Mouse (Mus musculus): ENCODE data around the gene Tardbp. TPM values are rescaled to one million over a fixed set of nuclear protein-coding genes. Genes with fewer than 3 reads are reported as not detected.
A peak's percentile ranks its signal among the peaks of the same experiment; 100 is the strongest.

The Tardbp gene
- 100 to 1,000 TPM; 216 to 285 (median 243) TPM for total RNA-seq (2022)

DNA sequence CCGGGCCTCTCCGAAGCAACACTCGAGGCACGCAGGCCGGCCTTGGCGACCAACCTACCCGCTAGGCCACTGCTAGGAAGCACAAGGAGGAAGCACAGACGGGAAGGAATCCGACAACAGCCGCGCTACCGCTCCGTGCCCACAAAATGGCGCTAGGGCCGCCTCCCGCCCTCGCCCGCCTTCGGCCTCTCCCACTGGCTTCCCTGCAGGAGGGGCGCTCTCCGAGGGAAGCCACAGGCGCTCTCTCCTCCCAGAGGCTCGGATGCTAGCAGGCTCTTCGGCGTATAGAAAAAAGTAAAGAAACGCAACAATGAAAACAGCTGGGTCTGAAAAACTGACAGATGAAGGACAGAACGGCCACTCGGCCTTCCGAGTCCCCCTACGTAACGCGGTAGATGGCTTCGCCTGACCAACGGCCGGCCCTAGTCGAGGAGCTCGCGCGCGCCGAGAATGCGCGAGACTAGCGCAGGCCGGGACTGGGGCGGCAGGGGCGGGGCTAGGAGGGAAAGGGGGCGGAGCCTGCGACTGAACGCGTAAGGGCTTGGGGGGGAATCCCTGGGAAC is at the start of gene Tardbp:
Gene Tardbp, minus strand, starts transcription at position 397 of the 563 bp plus-strand sequence.
- DNase-seq = peak; percentile 92

DNA sequence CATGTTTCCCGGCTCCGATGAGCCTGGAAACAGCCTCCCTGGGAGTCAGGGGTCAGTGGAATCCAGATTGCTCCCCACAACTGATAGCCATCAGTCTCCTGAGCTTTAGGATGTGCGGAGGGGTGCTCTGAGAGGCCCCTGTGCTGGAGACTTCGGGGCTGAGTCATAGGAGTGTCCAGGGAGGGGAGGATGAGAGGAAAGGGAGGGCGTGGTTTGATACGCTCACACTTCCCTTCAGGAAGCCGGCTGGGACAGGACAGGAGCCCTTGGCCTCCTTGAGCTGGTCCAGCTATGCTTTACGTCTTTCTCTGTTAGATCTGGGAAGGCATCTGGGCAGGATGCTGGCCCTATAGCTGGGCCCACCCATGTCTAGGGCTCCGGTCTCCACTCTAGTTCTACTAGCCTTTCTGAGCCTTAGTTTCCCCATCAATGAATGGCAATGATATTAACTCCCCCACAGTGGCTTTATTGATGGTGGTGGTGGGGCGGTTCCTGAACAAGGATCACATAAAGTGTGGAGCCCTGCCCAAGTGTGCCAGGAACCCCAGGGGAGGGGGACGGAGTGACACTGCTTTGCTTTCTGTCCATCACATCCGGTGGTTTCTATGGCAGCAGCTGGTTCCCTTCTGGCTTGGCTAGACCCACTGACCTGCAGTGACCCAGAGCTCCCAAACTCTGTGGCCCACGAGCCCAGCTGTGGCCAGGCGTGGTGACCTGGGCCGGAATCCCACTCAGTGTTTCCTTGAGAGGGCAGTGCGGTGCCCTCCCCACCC is 49.6 kb upstream of the Tardbp start:
- DNase-seq = no peak

GRCm38 (mm10) chr4:148675043-148675442 is 48.2 kb upstream of the Tardbp start:
- DNase-seq = no peak

DNA sequence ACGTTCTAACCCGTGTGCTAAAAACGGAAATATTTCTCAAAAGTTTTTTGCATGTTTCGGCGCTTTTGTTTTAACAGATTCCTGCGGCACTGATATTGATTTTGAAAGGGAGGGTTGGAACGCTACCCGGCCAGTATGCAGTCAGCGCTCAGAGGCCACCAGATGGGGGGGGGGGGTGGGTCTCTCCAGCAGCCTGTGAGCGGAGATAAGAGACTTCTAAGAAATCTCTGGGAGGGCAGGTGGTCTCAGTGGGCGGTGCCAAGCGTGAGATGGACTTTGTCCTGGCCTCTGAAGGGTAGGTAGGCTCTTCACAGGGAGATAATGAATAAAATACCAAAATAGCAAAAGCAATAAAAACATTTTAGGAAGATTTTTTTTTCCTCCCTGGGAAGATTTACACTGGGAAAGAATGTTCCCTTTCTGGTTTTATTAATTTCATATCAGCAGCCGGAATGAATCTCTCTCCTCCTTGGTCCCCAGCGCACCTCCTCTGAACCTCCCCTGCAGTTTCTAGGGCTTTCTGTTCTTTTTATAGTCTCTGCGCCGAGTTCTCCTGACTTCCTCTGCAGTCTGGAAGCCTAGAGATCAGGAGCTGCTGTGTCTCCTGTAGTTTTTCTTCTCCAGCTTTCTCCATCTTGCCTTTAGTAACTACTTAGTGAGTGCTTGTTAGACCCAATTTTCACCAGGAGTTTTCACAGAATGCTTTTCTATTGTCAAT is 44.6 kb upstream of the Tardbp start:
- DNase-seq = no peak

DNA sequence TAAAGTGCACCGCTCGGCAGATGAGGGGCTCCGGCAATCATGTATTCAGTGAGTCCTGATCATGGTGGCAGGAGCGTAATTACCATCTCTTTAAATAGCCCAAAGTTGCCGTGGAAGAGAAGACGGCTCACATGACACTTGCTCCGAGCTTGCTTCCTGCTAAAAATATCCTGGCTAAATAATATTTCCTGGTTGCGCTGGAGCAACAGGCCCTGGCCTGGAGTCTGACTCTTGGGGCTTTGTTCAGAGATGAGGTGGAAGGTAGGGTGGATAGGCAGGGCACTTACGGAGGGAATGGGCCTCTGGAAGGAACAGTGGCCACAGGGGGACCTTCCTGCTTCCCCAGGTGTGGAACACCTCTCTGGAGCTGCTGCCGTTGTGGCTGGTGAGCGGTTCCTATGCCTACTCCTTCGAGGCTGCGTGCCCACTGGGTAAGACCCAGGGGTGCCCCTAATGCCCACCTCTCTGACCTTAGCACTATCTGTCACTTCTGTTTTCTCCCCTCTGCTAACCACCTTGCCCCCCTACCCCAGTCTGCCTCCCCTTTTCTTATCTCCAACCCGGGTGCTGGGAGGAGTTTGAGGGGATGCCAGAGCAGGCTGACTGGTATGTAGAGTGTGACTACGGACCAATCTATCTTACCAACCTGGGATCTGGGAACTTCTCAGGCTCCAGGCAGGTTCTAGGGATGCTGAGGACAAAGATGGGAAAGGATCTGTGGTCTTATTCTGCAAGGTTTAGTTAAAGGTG is 40.4 kb upstream of the Tardbp start:
- DNase-seq = no peak

- DNase-seq = no peak
These were observed 37.2 kb upstream of the Tardbp start for GRCm38 (mm10) chr4:148664021-148664420.

DNA sequence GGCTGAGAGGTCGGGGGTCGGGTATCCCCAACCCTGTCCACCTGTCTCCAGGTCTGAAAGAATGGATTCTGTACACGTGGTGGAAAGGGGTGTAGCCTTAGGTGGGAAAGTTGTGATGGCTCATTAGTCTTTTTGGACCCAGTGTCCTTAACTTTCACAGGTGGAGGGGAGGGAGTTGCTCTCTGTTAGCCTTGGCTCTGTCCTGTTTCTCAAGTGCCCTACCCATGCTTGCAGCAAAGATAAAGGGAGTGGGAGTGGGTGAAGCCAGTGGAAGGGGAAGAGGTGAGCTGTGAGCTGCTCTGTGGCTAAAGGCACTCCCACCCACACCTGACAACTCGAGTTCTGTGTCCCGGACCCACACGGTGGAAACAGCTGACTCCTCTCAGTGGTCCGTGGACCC is 36.5 kb upstream of the Tardbp start:
- no peak for DNase-seq

GRCm38 (mm10) chr4:148662168-148662965 is 35.5 kb upstream of the Tardbp start:
- DNase-seq = no peak

DNA sequence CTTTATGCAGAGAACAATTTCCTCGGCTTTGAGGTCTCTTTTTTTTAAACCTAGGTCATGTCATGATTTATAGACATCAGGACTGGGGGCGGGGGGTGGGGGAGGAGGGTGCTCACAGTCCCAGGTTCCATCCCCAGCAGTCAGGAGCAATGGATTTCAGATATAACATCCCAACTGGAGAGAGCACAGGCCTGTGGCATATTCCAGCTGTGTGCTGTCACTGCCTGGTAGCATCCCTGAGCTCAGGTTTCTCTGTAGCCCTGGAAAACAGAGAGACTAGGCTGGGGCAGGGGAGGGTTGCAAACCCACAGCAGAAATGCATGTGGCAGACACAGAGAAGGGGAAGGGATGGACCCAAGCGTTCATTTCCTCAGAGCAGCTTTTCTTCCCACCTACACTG is 33.4 kb upstream of the Tardbp start:
- DNase-seq = no peak

GRCm38 (mm10) chr4:148657776-148658175 is 31.0 kb upstream of the Tardbp start:
- no peak for DNase-seq

- DNase-seq = no peak
These were observed 30.0 kb upstream of the Tardbp start for GRCm38 (mm10) chr4:148656691-148657258.

GRCm38 (mm10) chr4:148654701-148655398 is 28.0 kb upstream of the Tardbp start:
- DNase-seq = peak; percentile 50

DNA sequence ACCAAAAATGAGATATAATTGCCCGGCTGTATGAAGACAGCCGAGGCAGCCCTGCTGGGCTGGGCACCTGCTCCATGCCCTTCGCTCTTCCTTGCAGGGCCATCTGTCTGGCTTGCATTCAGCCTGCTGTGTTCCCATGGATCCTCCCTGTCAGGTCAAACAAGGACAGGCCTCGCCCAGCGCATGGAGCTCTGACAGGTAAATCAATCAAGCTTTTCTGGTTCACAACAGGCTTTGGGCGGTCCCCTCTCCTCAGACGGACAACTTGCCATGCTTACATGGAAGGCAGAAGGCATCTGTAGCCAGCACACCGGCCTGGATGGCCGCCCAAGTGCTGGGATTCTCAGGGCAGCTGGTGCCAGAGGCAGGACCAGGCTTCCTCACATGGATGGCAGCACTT is 24.2 kb upstream of the Tardbp start:
- DNase-seq = peak; percentile 65

DNA sequence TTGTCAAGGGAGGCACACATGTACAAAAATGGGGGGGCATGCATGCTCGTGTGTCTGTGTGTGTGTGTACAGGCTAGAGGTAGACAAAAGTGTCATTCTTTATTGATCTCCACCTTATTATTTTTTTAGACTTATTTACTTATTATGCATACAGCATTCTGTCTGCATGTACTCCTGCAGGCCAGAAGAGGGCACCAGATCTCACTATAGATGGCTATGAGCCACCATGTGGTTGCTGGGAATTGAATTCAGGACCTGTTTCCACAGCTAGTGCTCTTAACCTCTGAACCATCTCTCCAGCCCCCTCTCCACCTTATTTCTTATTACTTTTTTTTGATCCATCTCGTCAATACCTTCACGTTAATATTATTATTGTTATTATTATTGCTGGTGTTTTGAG is 22.5 kb upstream of the Tardbp start:
- DNase-seq = no peak

DNA sequence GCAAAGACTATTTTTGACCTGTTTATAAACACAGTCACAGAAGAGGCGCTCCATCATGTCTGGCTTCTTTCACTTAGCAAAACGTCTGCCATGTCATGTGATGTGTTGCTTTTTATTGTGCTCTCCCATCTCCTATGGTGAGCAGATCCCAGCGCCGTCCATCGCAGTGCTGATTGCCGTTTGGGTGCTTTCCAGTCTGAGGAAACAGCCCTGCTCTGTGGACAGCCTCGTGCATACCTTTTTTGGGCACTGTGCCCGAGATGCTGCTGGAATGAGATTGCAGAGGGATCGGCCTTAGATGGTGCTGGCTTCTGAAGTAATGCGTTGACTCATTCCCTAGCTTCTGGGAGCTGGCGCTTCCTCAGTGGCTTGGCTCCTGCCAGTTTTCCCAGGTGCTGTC is 19.8 kb upstream of the Tardbp start:
- peak; percentile 47 for DNase-seq

DNA sequence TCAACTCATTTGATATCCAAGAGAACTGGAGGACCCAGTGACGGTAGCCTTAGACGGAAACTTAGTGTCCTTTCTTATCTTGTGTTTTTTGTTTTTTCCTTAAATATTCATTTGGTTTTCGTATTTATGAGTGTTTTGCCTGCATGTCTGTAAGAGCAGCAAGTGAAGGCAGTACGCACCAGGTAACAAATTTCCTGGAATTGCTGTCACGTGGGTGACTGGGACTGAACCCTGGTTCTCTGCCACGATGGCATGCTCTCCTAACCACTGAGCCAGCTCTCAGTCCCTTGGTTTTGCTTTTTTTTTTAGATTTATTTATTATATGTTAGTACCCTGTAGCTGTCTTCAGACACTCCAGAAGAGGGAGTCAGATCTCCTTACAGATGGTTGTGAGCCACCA is 18.1 kb upstream of the Tardbp start:
- DNase-seq = no peak

GRCm38 (mm10) chr4:148644157-148644511 is 17.3 kb upstream of the Tardbp start:
- peak; percentile 34 for DNase-seq

GRCm38 (mm10) chr4:148643291-148644156 is 16.7 kb upstream of the Tardbp start, which contains the start of gene Gm572:
Gene Gm572, plus strand, starts transcription at chr4:148643317.
- DNase-seq = no peak

GRCm38 (mm10) chr4:148641121-148641520 is 14.3 kb upstream of the Tardbp start:
- no peak for DNase-seq

DNA sequence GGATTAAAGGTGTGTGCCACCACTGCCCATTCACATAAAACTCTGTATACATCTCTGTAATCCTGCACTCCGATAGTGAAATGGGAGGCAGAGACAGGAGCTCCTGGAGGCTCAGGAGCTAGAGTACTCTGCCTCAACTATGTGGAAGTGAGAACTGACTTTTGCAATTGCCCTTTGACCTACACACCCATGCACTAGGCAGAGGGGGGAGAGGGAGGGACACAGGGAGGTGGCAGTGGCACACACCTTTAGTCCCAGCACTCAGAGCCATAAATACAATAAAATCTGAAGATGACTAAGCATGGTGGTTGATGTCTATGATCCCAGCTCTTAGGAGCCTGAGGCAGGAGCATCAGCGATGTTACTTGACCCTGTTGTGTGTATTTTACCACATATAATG is 12.6 kb upstream of the Tardbp start:
- no peak for DNase-seq
